Mouse (Mus musculus) hindbrain, embryonic 12.5 days (tissue): ENCODE data around the gene Olfr702. TPM values are rescaled to one million over a fixed set of nuclear protein-coding genes. Genes with fewer than 3 reads are reported as not detected.

Source experiments
- ATAC-seq: fragments of 200-750 bp; cut with Nextera tagmentation; 2 replicates; pipeline ENCODE4 v1.8.0; 2017; ENCODE audit warnings: moderate TSS enrichment; ENCODE audit not compliant: low FRiP score
- H3K27ac ChIP-seq: fragments of 300-500 bp; sonication (generic); 2 replicates; pipeline ENCODE4 v1.5.1; 2016; ENCODE audit warnings: mild to moderate bottlenecking
- H3K27me3 ChIP-seq: fragments of 300-500 bp; sonication (generic); 2 replicates; pipeline ENCODE4 v1.6.1; 2016; ENCODE audit warnings: mild to moderate bottlenecking
- H3K36me3 ChIP-seq: fragments of 300-500 bp; sonication (generic); 2 replicates; pipeline ENCODE4 v1.6.1; 2016; ENCODE audit warnings: mild to moderate bottlenecking
- H3K4me1 ChIP-seq: fragments of 300-500 bp; sonication (generic); 2 replicates; pipeline ENCODE4 v1.6.1; 2016
- H3K4me2 ChIP-seq: fragments of 300-500 bp; sonication (generic); replicated peaks from 2 replicates; pipeline ENCODE4 v1.6.1; 2016; ENCODE audit warnings: mild to moderate bottlenecking
- H3K4me3 ChIP-seq: fragments of 300-500 bp; sonication (generic); 2 replicates; pipeline ENCODE4 v1.5.1; 2016; ENCODE audit warnings: mild to moderate bottlenecking
- H3K9ac ChIP-seq: fragments of 300-500 bp; sonication (generic); 2 replicates; pipeline ENCODE4 v1.6.1; 2016; ENCODE audit warnings: mild to moderate bottlenecking, moderate library complexity
- H3K9me3 ChIP-seq: fragments of 300-500 bp; sonication (generic); replicated peaks from 2 replicates; pipeline ENCODE4 v1.6.1; 2016; ENCODE audit warnings: mild to moderate bottlenecking
- WGBS: fragments of 180-500 bp; shearing (Covaris S2); methylation state at CpG from one replicate; pipeline ENCODE4 v1.1.7; 2016; 5-methylcytosine and 5-hydroxymethylcytosine counted together
- polyA plus RNA-seq: library from polyadenylated mRNA; unstranded; fragments of >200 nt; fragmentation: Nextera tagmentation; extraction: Ambion mirVana; gene quantifications from 2 replicates; pipeline ENCODE4 v1.2.1, GENCODE M21; 2016

Olfr702 gene
- polyA plus RNA-seq = not detected in 2 replicates

- ATAC-seq = no peak
- Histone ChIP-seq H3K9me3 (no peaks in the 10 kb centered on the region), H3K27ac (no peak within 1 kb of the TSS), H3K27me3 (no peaks in the 10 kb centered on the region), H3K36me3 (no peaks in the 10 kb centered on the region), H3K4me3 (no peak within 1 kb of the TSS), H3K4me1 (no peaks in the 10 kb centered on the region), H3K9ac (no peak within 1 kb of the TSS), H3K4me2 (no peak within 1 kb of the TSS)
Observed at GRCm38 (mm10) chr7:106833793-106834192, at the start of gene Olfr702. Gene Olfr702, minus strand, starts transcription at chr7:106833893.

GRCm38 (mm10) chr7:106876791-106877190 is 43.1 kb upstream of the Olfr702 start, which contains the start of gene Olfr705:
Gene Olfr705, minus strand, starts transcription at chr7:106876891.
- H3K36me3 ChIP-seq = no peaks in the 10 kb centered on the region
- no peaks in the 10 kb centered on the region for H3K4me1 ChIP-seq
- no peak within 1 kb of the TSS for H3K9ac ChIP-seq
- no peak within 1 kb of the TSS for H3K4me3 ChIP-seq
- H3K9me3 ChIP-seq = no peaks in the 10 kb centered on the region
- no peaks in the 10 kb centered on the region for H3K27me3 ChIP-seq
- H3K27ac ChIP-seq = no peak within 1 kb of the TSS
- 84% methylated on average over 3 of the region's 3 CpGs for WGBS
- no peak for ATAC-seq
- H3K4me2 ChIP-seq = no peak within 1 kb of the TSS

- H3K36me3 ChIP-seq = no peaks in the 10 kb centered on the region
- H3K9ac ChIP-seq = no peak within 1 kb of the TSS
- no peak within 1 kb of the TSS for H3K4me2 ChIP-seq
- no peaks in the 10 kb centered on the region for H3K4me1 ChIP-seq
- no peak within 1 kb of the TSS for H3K4me3 ChIP-seq
- no peak within 1 kb of the TSS for H3K27ac ChIP-seq
- no peak for ATAC-seq
- no peaks in the 10 kb centered on the region for H3K27me3 ChIP-seq
- no peaks in the 10 kb centered on the region for H3K9me3 ChIP-seq
Observed at GRCm38 (mm10) chr7:106862885-106863284, 29.2 kb upstream of the Olfr702 start, which contains the start of gene Olfr704. Gene Olfr704, plus strand, starts transcription at chr7:106863185.

GRCm38 (mm10) chr7:106843060-106843459 is 9.4 kb upstream of the Olfr702 start, which contains the start of gene Olfr703:
Gene Olfr703, plus strand, starts transcription at chr7:106843360.
- Histone ChIP-seq H3K36me3 (no peaks in the 10 kb centered on the region), H3K4me2 (no peak within 1 kb of the TSS), H3K4me3 (no peak within 1 kb of the TSS), H3K27ac (no peak within 1 kb of the TSS), H3K9me3 (no peaks in the 10 kb centered on the region), H3K9ac (no peak within 1 kb of the TSS), H3K4me1 (no peaks in the 10 kb centered on the region), H3K27me3 (no peaks in the 10 kb centered on the region)
- ATAC-seq = no peak
- whole genome bisulfite sequencing = 63% methylated on average over 2 of the region's 2 CpGs

DNA sequence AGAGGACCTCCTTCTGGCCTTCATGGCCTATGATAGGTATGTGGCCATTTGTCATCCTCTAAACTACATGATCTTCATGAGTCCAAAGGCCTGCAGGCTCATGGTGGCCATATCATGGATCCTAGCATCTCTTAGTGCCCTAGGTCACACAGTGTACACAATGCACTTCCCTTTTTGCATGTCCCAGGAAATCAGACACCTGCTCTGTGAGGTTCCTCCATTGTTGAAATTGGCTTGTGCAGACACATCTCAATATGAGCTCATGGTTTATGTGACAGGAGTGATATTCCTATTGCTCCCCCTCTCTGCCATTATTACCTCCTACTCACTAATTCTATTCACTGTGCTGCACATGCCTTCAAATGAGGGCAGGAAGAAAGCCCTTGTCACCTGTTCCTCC is 15.3 kb downstream of the Olfr702 start:
- Histone ChIP-seq H3K27me3 (no peaks in the 10 kb centered on the region), H3K9ac (no peak overlapping the region), H3K4me2 (no peak overlapping the region), H3K27ac (no peak overlapping the region), H3K4me1 (no peaks in the 10 kb centered on the region), H3K36me3 (no peaks in the 10 kb centered on the region), H3K9me3 (no peaks in the 10 kb centered on the region), H3K4me3 (no peak overlapping the region)
- no peak for ATAC-seq

GRCm38 (mm10) chr7:106815775-106816174 is 17.9 kb downstream of the Olfr702 start:
- Histone ChIP-seq H3K4me1 (no peaks in the 10 kb centered on the region), H3K9me3 (no peaks in the 10 kb centered on the region), H3K36me3 (no peaks in the 10 kb centered on the region), H3K9ac (no peak overlapping the region), H3K4me3 (no peak overlapping the region), H3K27me3 (no peaks in the 10 kb centered on the region), H3K27ac (no peak overlapping the region), H3K4me2 (no peak overlapping the region)
- 61% methylated on average over 2 of the region's 2 CpGs for WGBS
- ATAC-seq = no peak

DNA sequence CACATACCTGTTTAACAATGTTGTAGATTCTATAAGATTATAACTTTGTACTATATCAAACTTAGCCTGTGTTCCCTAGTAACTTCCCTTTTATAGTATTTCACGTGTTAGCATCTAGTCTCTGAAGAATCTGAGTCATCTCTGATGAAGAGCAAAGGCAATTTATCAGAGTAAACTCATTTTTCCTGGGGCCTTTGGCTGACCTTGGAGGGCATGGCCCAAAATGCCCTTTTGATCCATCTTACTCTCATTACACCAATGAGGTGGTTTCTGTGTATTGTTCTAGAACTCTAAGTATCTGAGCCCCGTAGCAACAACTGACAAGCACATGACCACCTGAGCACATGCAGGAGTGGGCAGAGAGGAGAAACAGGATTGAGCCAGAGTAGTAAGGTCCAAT is 19.9 kb downstream of the Olfr702 start, which contains the start of gene Olfr701:
Gene Olfr701, plus strand, starts transcription at position 301 of the 400 bp plus-strand sequence.
- Histone ChIP-seq H3K9ac (no peak within 1 kb of the TSS), H3K27ac (no peak within 1 kb of the TSS), H3K9me3 (no peaks in the 10 kb centered on the region), H3K4me1 (no peaks in the 10 kb centered on the region), H3K27me3 (no peaks in the 10 kb centered on the region), H3K36me3 (no peaks in the 10 kb centered on the region), H3K4me2 (no peak within 1 kb of the TSS), H3K4me3 (no peak within 1 kb of the TSS)
- no peak for ATAC-seq
- 83% methylated on average over 2 of the region's 2 CpGs for WGBS

- no peaks in the 10 kb centered on the region for H3K9me3 ChIP-seq
- H3K27me3 ChIP-seq = no peaks in the 10 kb centered on the region
- WGBS = 89% methylated on average over 1 of the region's 1 CpGs
- H3K9ac ChIP-seq = no peak within 1 kb of the TSS
- no peaks in the 10 kb centered on the region for H3K36me3 ChIP-seq
- no peaks in the 10 kb centered on the region for H3K4me1 ChIP-seq
- no peak within 1 kb of the TSS for H3K27ac ChIP-seq
- H3K4me2 ChIP-seq = no peak within 1 kb of the TSS
- no peak within 1 kb of the TSS for H3K4me3 ChIP-seq
- no peak for ATAC-seq
Observed at GRCm38 (mm10) chr7:106808734-106809133, 25.0 kb downstream of the Olfr702 start, which contains the start of gene Olfr700. Gene Olfr700, minus strand, starts transcription at chr7:106808834.

GRCm38 (mm10) chr7:106793098-106793497 is 40.6 kb downstream of the Olfr702 start, which contains the start of gene Olfr699:
Gene Olfr699, minus strand, starts transcription at chr7:106793198.
- WGBS = 92% methylated on average over 1 of the region's 1 CpGs
- H3K4me2 ChIP-seq = no peak within 1 kb of the TSS
- no peaks in the 10 kb centered on the region for H3K4me1 ChIP-seq
- no peak within 1 kb of the TSS for H3K27ac ChIP-seq
- no peak within 1 kb of the TSS for H3K4me3 ChIP-seq
- peaks cover 5% of the 10 kb centered on the region; the same call in 1 of the 2 replicates for H3K9me3 ChIP-seq
- H3K9ac ChIP-seq = no peak within 1 kb of the TSS
- ATAC-seq = no peak
- H3K27me3 ChIP-seq = no peaks in the 10 kb centered on the region
- H3K36me3 ChIP-seq = no peaks in the 10 kb centered on the region

DNA sequence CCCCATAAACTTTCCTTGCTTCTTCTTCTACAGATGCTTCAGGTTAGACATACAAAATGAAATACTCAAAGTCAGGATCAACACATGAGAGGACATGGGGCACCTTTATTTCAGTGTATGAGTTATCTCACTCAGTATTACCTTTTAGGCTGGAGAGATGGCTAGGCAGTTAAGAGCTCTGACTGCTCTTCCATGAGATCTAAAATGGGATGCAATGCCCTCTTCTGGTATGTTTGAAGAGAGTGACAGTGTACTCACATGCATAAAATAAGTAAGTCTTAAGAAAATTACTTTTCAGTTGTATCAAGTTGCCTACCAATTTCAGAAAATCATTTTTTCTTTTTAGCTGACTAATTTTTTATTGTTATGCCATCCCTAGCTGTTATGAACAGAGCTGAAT is 45.4 kb downstream of the Olfr702 start:
- no peak overlapping the region for H3K9ac ChIP-seq
- H3K36me3 ChIP-seq = no peaks in the 10 kb centered on the region
- H3K4me1 ChIP-seq = no peaks in the 10 kb centered on the region
- H3K4me3 ChIP-seq = no peak overlapping the region
- no peak overlapping the region for H3K27ac ChIP-seq
- no peak overlapping the region for H3K4me2 ChIP-seq
- no peaks in the 10 kb centered on the region for H3K27me3 ChIP-seq
- ATAC-seq = no peak
- no peaks in the 10 kb centered on the region; the same call in 1 of the 2 replicates for H3K9me3 ChIP-seq

Other genes with a start within 250 kb of the Olfr702 start
- gene Olfr693, start 153.3 kb downstream of the Olfr702 start, polyA plus RNA-seq = not detected in 2 replicates
- not detected in 2 replicates for gene Olfr694, start 142.1 kb downstream of the Olfr702 start, polyA plus RNA-seq
- not detected in 2 replicates for gene Olfr695, start 117.5 kb downstream of the Olfr702 start, polyA plus RNA-seq
- not detected in 2 replicates for gene Olfr697, start 91.5 kb downstream of the Olfr702 start, polyA plus RNA-seq
- not detected in 2 replicates for gene Olfr698, start 78.5 kb downstream of the Olfr702 start, polyA plus RNA-seq
- not detected in 2 replicates for gene Olfr699, start 40.7 kb downstream of the Olfr702 start, polyA plus RNA-seq
- gene Olfr700, start 25.1 kb downstream of the Olfr702 start, polyA plus RNA-seq = not detected in 2 replicates
- not detected in 2 replicates for gene Olfr701, start 19.8 kb downstream of the Olfr702 start, polyA plus RNA-seq
- not detected in 2 replicates for gene Olfr703, start 9.5 kb upstream of the Olfr702 start, polyA plus RNA-seq
- gene Olfr704, start 29.3 kb upstream of the Olfr702 start, polyA plus RNA-seq = not detected in 2 replicates
- not detected in 2 replicates for gene Olfr705, start 43.0 kb upstream of the Olfr702 start, polyA plus RNA-seq
- gene Olfr706, start 54.3 kb upstream of the Olfr702 start, polyA plus RNA-seq = not detected in 2 replicates
- gene Olfr707, start 67.3 kb upstream of the Olfr702 start, polyA plus RNA-seq = not detected in 2 replicates
- not detected in 2 replicates for gene Olfr1532-ps1, start 74.1 kb upstream of the Olfr702 start, polyA plus RNA-seq
- gene Olfr709-ps1, start 98.3 kb upstream of the Olfr702 start, polyA plus RNA-seq = not detected in 2 replicates
- gene Olfr710, start 114.4 kb upstream of the Olfr702 start, polyA plus RNA-seq = not detected in 2 replicates
- not detected in 2 replicates for gene Olfr6, start 130.0 kb upstream of the Olfr702 start, polyA plus RNA-seq
- not detected in 2 replicates for gene Olfr711, start 141.6 kb upstream of the Olfr702 start, polyA plus RNA-seq
- gene Olfr2, start 172.2 kb upstream of the Olfr702 start, polyA plus RNA-seq = not detected in 2 replicates
- gene Olfr713, start 197.3 kb upstream of the Olfr702 start, polyA plus RNA-seq = not detected in 2 replicates
- gene Olfr714, start 237.1 kb upstream of the Olfr702 start, polyA plus RNA-seq = not detected in 2 replicates